Mouse (Mus musculus) liver, adult 2 months (tissue): ENCODE data around the gene Dync1h1. TPM values are rescaled to one million over a fixed set of nuclear protein-coding genes. Genes with fewer than 3 reads are reported as not detected.
"Not testable (repeated sequence)": the region's sequence is repeated elsewhere in the genome, so short reads cannot be mapped to it uniquely, and the experiment has no call there.

Source experiments
- DNase-seq: peaks from one replicate; pipeline ENCODE4 v3.0.0-alpha.2; 2011; ENCODE audit warnings: low read depth, low spot score; ENCODE audit errors: extremely low read depth
- H3K27ac ChIP-seq: fragments of 200-500 bp; replicated peaks from 2 replicates; pipeline ENCODE4 v1.5.1; 2012; ENCODE audit warnings: low read depth, mild to moderate bottlenecking, control low read depth, inconsistent platforms, low read length; ENCODE audit not compliant: insufficient read depth
- H3K27me3 ChIP-seq: fragments of 200-500 bp; 2 replicates; pipeline ENCODE4 v1.6.1; 2012; ENCODE audit warnings: mild to moderate bottlenecking, moderate library complexity, low read length, inconsistent platforms; ENCODE audit not compliant: control insufficient read depth, insufficient read depth
- H3K36me3 ChIP-seq: fragments of 200-500 bp; 2 replicates; pipeline ENCODE4 v1.6.1; 2012; ENCODE audit warnings: low read length, inconsistent platforms; ENCODE audit not compliant: control insufficient read depth, insufficient read depth
- H3K4me1 ChIP-seq: fragments of 200-500 bp; 2 replicates; pipeline ENCODE4 v1.6.1; 2011; ENCODE audit warnings: low read length; ENCODE audit not compliant: control insufficient read depth, insufficient read depth
- H3K4me3 ChIP-seq: fragments of 200-500 bp; 2 replicates; pipeline ENCODE4 v1.5.1; 2011; ENCODE audit warnings: low read depth, mild to moderate bottlenecking, control low read depth, low read length, moderate library complexity; ENCODE audit not compliant: insufficient read depth
- H3K79me2 ChIP-seq: fragments of 200-500 bp; 2 replicates; pipeline ENCODE4 v1.6.1; 2012; ENCODE audit warnings: inconsistent platforms, mild to moderate bottlenecking, low read length, moderate library complexity; ENCODE audit not compliant: control insufficient read depth, insufficient read depth
- H3K9ac ChIP-seq: fragments of 200-500 bp; 2 replicates; pipeline ENCODE4 v1.6.1; 2012; ENCODE audit warnings: low read depth, mild to moderate bottlenecking, control low read depth, inconsistent platforms, low read length
- CTCF ChIP-seq: fragments of 200-500 bp; IDR thresholded peaks from 2 replicates; pipeline ENCODE4 v1.5.1; 2011; ENCODE audit warnings: low read depth, low read length, control low read depth
- POLR2A ChIP-seq: fragments of 200-500 bp; IDR thresholded peaks from 2 replicates; pipeline ENCODE4 v1.6.1; 2011; ENCODE audit warnings: low read length, control low read depth; ENCODE audit not compliant: insufficient read depth; ENCODE audit errors: extremely low read depth
- WGBS: fragments of 180-500 bp; shearing (Covaris S2); methylation state at CpG from one replicate; pipeline ENCODE4 v1.1.7; 2018; 5-methylcytosine and 5-hydroxymethylcytosine counted together
- polyA plus RNA-seq: library from polyadenylated mRNA; depleted of rRNA; stranded (reverse); fragments of >200 nt; gene quantifications from 2 replicates; pipeline ENCODE4 v1.2.3, GENCODE M21; 2012
- total RNA-seq: library from RNA; depleted of rRNA; stranded (reverse); fragments of >200 nt; gene quantifications from 2 replicates; pipeline ENCODE4 v1.2.3, GENCODE M21; 2014

Dync1h1 gene
- total and polyA plus RNA-seq, 2 experiments: 56.5 to 85.8 TPM

- Histone ChIP-seq H3K79me2 (0 out of 2 replicates have a peak, but pooled peaks cover 5% of the 10 kb centered on the region), H3K9ac (no peak overlapping the region), H3K27ac (no peak overlapping the region), H3K36me3 (peaks cover 17% of the 10 kb centered on the region), H3K27me3 (no peaks in the 10 kb centered on the region), H3K4me1 (peaks cover 11% of the 10 kb centered on the region; the same call in 1 of the 2 replicates), H3K4me3 (no peak overlapping the region)
- 67% methylated on average over 5 of the region's 5 CpGs for WGBS
- TF ChIP-seq CTCF: no peak
- TF ChIP-seq POLR2A: no peak
- DNase-seq: no peak
Measured at GRCm38 (mm10) chr12:110697457-110697856, 96.2 kb downstream of the Dync1h1 start.

- H3K27ac ChIP-seq: no peak overlapping the region
- 93% methylated on average over 1 of the region's 1 CpGs for WGBS
Measured at GRCm38 (mm10) chr12:110698080-110698479, 96.8 kb downstream of the Dync1h1 start.

GRCm38 (mm10) chr12:110698523-110699170, 97.4 kb downstream of the Dync1h1 start:
- H3K4me1 ChIP-seq: peaks cover 11% of the 10 kb centered on the region; the same call in 1 of the 2 replicates
- H3K27me3 ChIP-seq: no peaks in the 10 kb centered on the region
- no peak for TF ChIP-seq CTCF
- TF ChIP-seq POLR2A: no peak
- no peak overlapping the region for H3K27ac ChIP-seq
- WGBS: 77% methylated on average over 15 of the region's 15 CpGs
- H3K9ac ChIP-seq: no peak overlapping the region
- DNase-seq: no peak
- H3K36me3 ChIP-seq: peaks cover 8% of the 10 kb centered on the region
- H3K4me3 ChIP-seq: no peak overlapping the region
- H3K79me2 ChIP-seq: 0 out of 2 replicates have a peak, but pooled peaks cover 5% of the 10 kb centered on the region

More at GRCm38 (mm10) chr12:110698080-110698479, 96.8 kb downstream of the Dync1h1 start:
- peaks cover 12% of the 10 kb centered on the region for H3K36me3 ChIP-seq
- DNase-seq: no peak
- no peak overlapping the region for H3K9ac ChIP-seq
- H3K79me2 ChIP-seq: 0 out of 2 replicates have a peak, but pooled peaks cover 5% of the 10 kb centered on the region
- H3K27me3 ChIP-seq: no peaks in the 10 kb centered on the region
- peaks cover 11% of the 10 kb centered on the region; the same call in 1 of the 2 replicates for H3K4me1 ChIP-seq
- TF ChIP-seq POLR2A: no peak
- TF ChIP-seq CTCF: no peak
- H3K4me3 ChIP-seq: no peak overlapping the region

GRCm38 (mm10) chr12:110699171-110699547, 97.9 kb downstream of the Dync1h1 start:
- H3K4me1 ChIP-seq: peaks cover 11% of the 10 kb centered on the region; the same call in 1 of the 2 replicates
- no peak overlapping the region for H3K9ac ChIP-seq
- H3K36me3 ChIP-seq: peaks cover 6% of the 10 kb centered on the region
- TF ChIP-seq POLR2A (no peak), CTCF (no peak)
- H3K27me3 ChIP-seq: no peaks in the 10 kb centered on the region
- no peak overlapping the region for H3K4me3 ChIP-seq
- 65% methylated on average over 2 of the region's 2 CpGs for WGBS
- H3K27ac ChIP-seq: no peak overlapping the region
- DNase-seq: no peak
- 0 out of 2 replicates have a peak, but pooled peaks cover 5% of the 10 kb centered on the region for H3K79me2 ChIP-seq

GRCm38 (mm10) chr12:110700730-110701129, 99.5 kb downstream of the Dync1h1 start:
- no peak for TF ChIP-seq CTCF
- no peak for TF ChIP-seq POLR2A
- no peak overlapping the region for H3K4me3 ChIP-seq
- no peak overlapping the region for H3K9ac ChIP-seq
- no peak overlapping the region for H3K27ac ChIP-seq
- peaks cover 3% of the 10 kb centered on the region; the same call in 1 of the 2 replicates for H3K4me1 ChIP-seq
- 0 out of 2 replicates have a peak, but pooled peaks cover 3% of the 10 kb centered on the region for H3K79me2 ChIP-seq
- 81% methylated on average over 2 of the region's 2 CpGs for WGBS
- H3K36me3 ChIP-seq: no peaks in the 10 kb centered on the region
- no peaks in the 10 kb centered on the region for H3K27me3 ChIP-seq
- no peak for DNase-seq

GRCm38 (mm10) chr12:110701363-110701762, 100.1 kb downstream of the Dync1h1 start:
- not testable (repeated sequence) for H3K4me1 ChIP-seq, DNase-seq, H3K27me3 ChIP-seq, H3K9ac ChIP-seq, H3K4me3 ChIP-seq, H3K27ac ChIP-seq, H3K79me2 ChIP-seq, H3K36me3 ChIP-seq
- 80% methylated on average over 3 of the region's 3 CpGs for WGBS
